Mouse (Mus musculus): Measurements from ENCODE around the gene Cdkn1a. TPM values are rescaled to one million over a fixed set of nuclear protein-coding genes. Genes with fewer than 3 reads are reported as not detected.
A peak's percentile ranks its signal among the peaks of the same experiment; 100 is the strongest.

The Cdkn1a gene
- polyA plus RNA-seq, 1 experiment from 2014 or later: 79.5 TPM

DNA sequence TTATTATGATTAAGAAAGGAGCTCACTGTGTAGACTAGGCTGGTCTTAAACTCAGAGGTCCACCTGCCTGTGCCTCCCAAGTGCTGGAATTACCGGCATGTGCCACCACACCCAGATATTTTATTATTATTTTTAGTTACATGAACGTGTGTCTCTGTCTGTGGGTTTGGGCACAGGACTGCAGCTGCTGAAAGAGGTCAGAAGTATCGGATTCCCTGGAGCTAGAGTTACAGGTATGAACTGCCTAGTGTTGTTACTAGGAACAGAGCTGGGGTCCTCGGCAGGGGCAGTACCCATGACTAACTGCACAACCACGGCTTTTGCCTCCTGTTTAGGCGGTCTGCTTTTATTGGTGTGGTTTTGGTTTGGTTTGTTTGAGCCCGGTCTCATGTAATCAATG lies 34.6 kb upstream of the Cdkn1a start:
- H3K4me2 ChIP-seq (replicated peaks): no peak overlapping the region
- DNase-seq (ENCODE audit: low spot score): no peak
- WGBS: 34% methylated on average over 7 of the region's 7 CpGs
- no peak overlapping the region for H3K27ac ChIP-seq
- no peak overlapping the region for H3K9ac ChIP-seq
- ATAC-seq (ENCODE audit: low FRiP score): no peak
- peaks cover 20% of the 10 kb centered on the region for H3K4me1 ChIP-seq (replicated peaks; ENCODE audit: control insufficient read depth, insufficient read depth, low read length)
- no peak overlapping the region for H3K4me3 ChIP-seq (replicated peaks; ENCODE audit: low read length)
- H3K36me3 ChIP-seq (replicated peaks; ENCODE audit: control insufficient read depth, insufficient read depth): no peaks in the 10 kb centered on the region
- H3K27me3 ChIP-seq (ENCODE audit: control insufficient read depth, insufficient read depth, low read length): no peaks in the 10 kb centered on the region
- H3K9me3 ChIP-seq (ENCODE audit: control insufficient read depth, low read length): no peaks in the 10 kb centered on the region

DNA sequence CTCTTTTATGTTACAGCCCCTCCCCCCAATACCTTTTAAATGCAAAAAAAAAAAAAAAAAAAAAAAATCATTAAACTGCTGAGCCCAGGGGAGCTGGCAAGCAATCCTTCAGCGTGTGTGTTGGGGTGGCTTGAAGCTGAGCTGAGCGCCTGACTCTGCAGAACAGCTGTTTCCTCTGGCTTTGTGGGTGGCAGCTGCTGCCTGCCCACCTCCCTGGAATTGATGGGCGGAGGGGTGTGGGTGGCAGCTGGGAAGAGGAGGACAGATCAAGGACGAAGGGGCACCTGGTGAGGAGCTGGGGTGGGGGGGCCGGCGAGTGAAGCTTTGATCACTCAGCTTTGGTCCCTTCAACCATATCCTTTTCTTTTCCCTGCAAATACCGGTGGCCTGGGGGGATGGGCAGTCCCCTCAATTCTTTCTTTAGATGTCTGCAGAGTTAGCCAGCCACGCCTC lies 34.1 kb upstream of the Cdkn1a start:
- no peak for ATAC-seq (ENCODE audit: low FRiP score)

DNA sequence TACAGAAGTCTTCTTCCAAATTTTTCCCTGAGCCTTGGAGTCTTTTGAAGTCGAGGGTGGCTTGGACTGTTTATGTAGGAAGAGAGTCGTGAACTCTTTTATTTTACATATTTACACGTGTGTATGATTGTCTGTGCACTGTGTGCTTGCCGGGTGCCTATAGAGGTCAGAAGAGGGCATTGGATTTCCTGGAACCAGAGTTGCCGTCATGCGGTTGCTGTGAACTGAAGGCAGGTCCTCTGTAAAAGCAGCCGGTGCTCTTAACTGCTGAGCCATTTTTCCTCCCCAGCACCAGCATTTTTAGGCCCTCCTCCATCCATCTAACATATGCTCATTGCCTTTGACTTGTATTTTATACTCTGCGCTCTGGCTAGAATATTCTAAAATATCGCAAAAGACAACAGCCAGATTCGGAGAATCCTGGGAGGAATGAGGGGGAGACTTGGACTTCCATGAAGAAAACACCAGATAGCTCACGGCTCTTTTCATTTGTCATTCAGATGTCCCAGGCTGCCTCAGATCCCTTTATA lies 33.4 kb upstream of the Cdkn1a start:
- H3K9me3 ChIP-seq (ENCODE audit: control insufficient read depth, low read length): no peaks in the 10 kb centered on the region
- no peak overlapping the region for H3K9ac ChIP-seq
- H3K4me2 ChIP-seq (replicated peaks): no peak overlapping the region
- H3K4me1 ChIP-seq (replicated peaks; ENCODE audit: control insufficient read depth, insufficient read depth, low read length): peaks cover 24% of the 10 kb centered on the region
- H3K36me3 ChIP-seq (replicated peaks; ENCODE audit: control insufficient read depth, insufficient read depth): no peaks in the 10 kb centered on the region
- no peak overlapping the region for H3K27ac ChIP-seq
- DNase-seq (ENCODE audit: low spot score) (no peak), ATAC-seq (ENCODE audit: low FRiP score) (no peak)
- no peak overlapping the region for H3K4me3 ChIP-seq (replicated peaks; ENCODE audit: low read length)
- no peaks in the 10 kb centered on the region for H3K27me3 ChIP-seq (ENCODE audit: control insufficient read depth, insufficient read depth, low read length)
- 83% methylated on average over 11 of the region's 11 CpGs for WGBS

More for the DNA sequence above, 34.1 kb upstream of the Cdkn1a start:
- Histone ChIP-seq H3K4me3 (replicated peaks; ENCODE audit: low read length) (no peak overlapping the region), H3K9ac (no peak overlapping the region), H3K9me3 (ENCODE audit: control insufficient read depth, low read length) (no peaks in the 10 kb centered on the region), H3K27ac (no peak overlapping the region), H3K36me3 (replicated peaks; ENCODE audit: control insufficient read depth, insufficient read depth) (no peaks in the 10 kb centered on the region), H3K27me3 (ENCODE audit: control insufficient read depth, insufficient read depth, low read length) (no peaks in the 10 kb centered on the region), H3K4me2 (replicated peaks) (no peak overlapping the region), H3K4me1 (replicated peaks; ENCODE audit: control insufficient read depth, insufficient read depth, low read length) (peaks cover 20% of the 10 kb centered on the region)
- DNase-seq (ENCODE audit: low spot score): no peak
- WGBS: 1% methylated on average over 8 of the region's 8 CpGs

DNA sequence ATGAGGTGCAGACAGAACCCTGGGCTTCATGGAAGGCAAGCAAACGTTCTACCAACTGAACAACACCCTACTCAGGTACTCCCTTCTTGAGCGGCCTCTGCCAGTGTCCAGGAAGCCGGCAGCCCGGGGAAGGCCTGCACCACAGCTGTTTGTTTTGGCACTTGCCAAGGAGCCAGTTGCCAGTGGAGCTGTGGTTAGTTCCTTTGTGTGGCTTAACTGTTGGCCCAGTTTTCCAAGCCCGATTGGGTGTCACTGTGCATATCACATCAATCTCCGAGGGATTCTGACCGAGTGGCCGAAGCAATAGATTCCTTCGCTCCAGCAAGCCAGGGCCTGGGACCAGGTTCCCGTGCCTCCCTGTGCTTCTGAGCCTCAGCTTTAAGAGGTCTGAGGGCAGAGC lies 32.8 kb upstream of the Cdkn1a start:
- ATAC-seq (ENCODE audit: low FRiP score) (no peak), DNase-seq (ENCODE audit: low spot score) (no peak)
- H3K9ac ChIP-seq: no peak overlapping the region
- no peaks in the 10 kb centered on the region for H3K9me3 ChIP-seq (ENCODE audit: control insufficient read depth, low read length)
- no peaks in the 10 kb centered on the region for H3K36me3 ChIP-seq (replicated peaks; ENCODE audit: control insufficient read depth, insufficient read depth)
- H3K27me3 ChIP-seq (ENCODE audit: control insufficient read depth, insufficient read depth, low read length): no peaks in the 10 kb centered on the region
- peaks cover 29% of the 10 kb centered on the region for H3K4me1 ChIP-seq (replicated peaks; ENCODE audit: control insufficient read depth, insufficient read depth, low read length)
- H3K4me2 ChIP-seq (replicated peaks): no peak overlapping the region
- WGBS: 67% methylated on average over 10 of the region's 10 CpGs
- H3K27ac ChIP-seq: no peak overlapping the region
- H3K4me3 ChIP-seq (replicated peaks; ENCODE audit: low read length): no peak overlapping the region

DNA sequence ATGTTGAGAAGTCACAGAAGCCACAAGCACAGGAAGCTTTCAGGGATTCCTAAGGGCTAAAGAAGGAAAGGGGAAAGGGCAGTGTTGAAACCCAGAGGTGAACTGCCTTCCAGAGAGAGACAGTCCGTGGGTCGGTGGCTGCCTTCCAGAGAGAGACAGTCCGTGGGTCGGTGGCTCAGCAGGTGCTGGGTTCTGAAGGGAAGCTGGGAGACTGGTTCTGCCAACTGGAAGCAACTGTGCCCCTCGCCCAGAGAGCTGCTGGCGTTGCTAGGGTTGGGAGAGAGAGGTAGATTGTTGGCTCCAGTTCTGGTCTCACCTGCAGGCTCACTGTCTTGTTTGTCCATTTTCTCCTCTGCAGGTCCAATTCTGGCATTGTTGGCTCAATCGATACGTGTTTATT lies 32.3 kb upstream of the Cdkn1a start:
- Histone ChIP-seq H3K27me3 (ENCODE audit: control insufficient read depth, insufficient read depth, low read length) (no peaks in the 10 kb centered on the region), H3K9me3 (ENCODE audit: control insufficient read depth, low read length) (no peaks in the 10 kb centered on the region), H3K36me3 (replicated peaks; ENCODE audit: control insufficient read depth, insufficient read depth) (no peaks in the 10 kb centered on the region), H3K4me3 (replicated peaks; ENCODE audit: low read length) (no peak overlapping the region), H3K4me1 (replicated peaks; ENCODE audit: control insufficient read depth, insufficient read depth, low read length) (peaks cover 29% of the 10 kb centered on the region), H3K4me2 (replicated peaks) (no peak overlapping the region), H3K27ac (no peak overlapping the region), H3K9ac (no peak overlapping the region)
- WGBS: 73% methylated on average over 8 of the region's 8 CpGs
- ATAC-seq (ENCODE audit: low FRiP score) (no peak), DNase-seq (ENCODE audit: low spot score) (no peak)

DNA sequence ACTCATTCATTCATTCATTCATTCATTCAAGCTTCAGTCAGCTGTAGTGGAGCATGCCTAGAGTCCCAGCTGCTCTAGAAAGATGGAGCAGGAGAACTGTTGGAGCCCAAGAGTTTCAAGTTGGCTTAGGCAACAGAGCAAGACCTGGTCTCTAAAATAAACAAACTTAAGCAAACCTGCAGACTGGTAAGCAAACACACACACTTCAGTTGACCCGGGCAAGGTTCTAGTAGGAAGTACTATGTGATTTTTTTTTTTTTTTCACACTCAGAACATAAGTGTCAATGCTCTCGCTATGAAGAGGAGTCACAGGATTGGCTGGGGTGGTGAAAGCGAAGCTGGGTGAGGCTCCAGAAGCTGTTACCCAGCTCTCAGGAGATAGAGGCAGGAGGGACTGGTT lies 31.2 kb upstream of the Cdkn1a start:
- Histone ChIP-seq H3K4me1 (replicated peaks; ENCODE audit: control insufficient read depth, insufficient read depth, low read length) (peaks cover 29% of the 10 kb centered on the region), H3K4me3 (replicated peaks; ENCODE audit: low read length) (no peak overlapping the region), H3K9me3 (ENCODE audit: control insufficient read depth, low read length) (no peaks in the 10 kb centered on the region), H3K27me3 (ENCODE audit: control insufficient read depth, insufficient read depth, low read length) (no peaks in the 10 kb centered on the region), H3K9ac (no peak overlapping the region), H3K4me2 (replicated peaks) (no peak overlapping the region), H3K27ac (no peak overlapping the region), H3K36me3 (replicated peaks; ENCODE audit: control insufficient read depth, insufficient read depth) (no peaks in the 10 kb centered on the region)
- DNase-seq (ENCODE audit: low spot score): no peak
- 89% methylated on average over 3 of the region's 3 CpGs for WGBS
- ATAC-seq (ENCODE audit: low FRiP score): no peak

DNA sequence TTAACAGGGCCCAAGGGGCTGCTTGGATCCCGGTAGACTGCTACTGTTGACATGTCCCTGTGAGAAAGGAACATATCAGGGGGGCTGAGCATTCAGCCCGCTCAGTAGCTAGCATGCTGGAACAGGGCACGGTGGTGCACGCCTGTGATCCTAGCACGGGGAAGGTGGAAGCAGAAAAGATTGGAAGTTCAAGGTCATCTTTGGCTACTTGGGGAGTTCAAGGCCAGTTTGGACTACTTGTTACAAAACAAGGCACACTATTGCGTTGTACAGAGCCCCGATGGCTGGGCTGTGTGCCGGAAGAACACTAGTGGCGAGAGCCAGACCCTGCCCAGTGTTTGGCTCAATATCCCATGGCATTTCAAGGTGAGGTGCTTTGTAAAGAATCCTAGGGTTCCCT lies 29.8 kb upstream of the Cdkn1a start:
- ATAC-seq (ENCODE audit: low FRiP score) (no peak), DNase-seq (ENCODE audit: low spot score) (no peak)
- H3K27ac ChIP-seq: no peak overlapping the region
- no peaks in the 10 kb centered on the region for H3K27me3 ChIP-seq (ENCODE audit: control insufficient read depth, insufficient read depth, low read length)
- no peaks in the 10 kb centered on the region for H3K36me3 ChIP-seq (replicated peaks; ENCODE audit: control insufficient read depth, insufficient read depth)
- H3K9ac ChIP-seq: no peak overlapping the region
- H3K9me3 ChIP-seq (ENCODE audit: control insufficient read depth, low read length): no peaks in the 10 kb centered on the region
- no peak overlapping the region for H3K4me3 ChIP-seq (replicated peaks; ENCODE audit: low read length)
- WGBS: 91% methylated on average over 9 of the region's 9 CpGs
- H3K4me1 ChIP-seq (replicated peaks; ENCODE audit: control insufficient read depth, insufficient read depth, low read length): peaks cover 29% of the 10 kb centered on the region
- no peak overlapping the region for H3K4me2 ChIP-seq (replicated peaks)

DNA sequence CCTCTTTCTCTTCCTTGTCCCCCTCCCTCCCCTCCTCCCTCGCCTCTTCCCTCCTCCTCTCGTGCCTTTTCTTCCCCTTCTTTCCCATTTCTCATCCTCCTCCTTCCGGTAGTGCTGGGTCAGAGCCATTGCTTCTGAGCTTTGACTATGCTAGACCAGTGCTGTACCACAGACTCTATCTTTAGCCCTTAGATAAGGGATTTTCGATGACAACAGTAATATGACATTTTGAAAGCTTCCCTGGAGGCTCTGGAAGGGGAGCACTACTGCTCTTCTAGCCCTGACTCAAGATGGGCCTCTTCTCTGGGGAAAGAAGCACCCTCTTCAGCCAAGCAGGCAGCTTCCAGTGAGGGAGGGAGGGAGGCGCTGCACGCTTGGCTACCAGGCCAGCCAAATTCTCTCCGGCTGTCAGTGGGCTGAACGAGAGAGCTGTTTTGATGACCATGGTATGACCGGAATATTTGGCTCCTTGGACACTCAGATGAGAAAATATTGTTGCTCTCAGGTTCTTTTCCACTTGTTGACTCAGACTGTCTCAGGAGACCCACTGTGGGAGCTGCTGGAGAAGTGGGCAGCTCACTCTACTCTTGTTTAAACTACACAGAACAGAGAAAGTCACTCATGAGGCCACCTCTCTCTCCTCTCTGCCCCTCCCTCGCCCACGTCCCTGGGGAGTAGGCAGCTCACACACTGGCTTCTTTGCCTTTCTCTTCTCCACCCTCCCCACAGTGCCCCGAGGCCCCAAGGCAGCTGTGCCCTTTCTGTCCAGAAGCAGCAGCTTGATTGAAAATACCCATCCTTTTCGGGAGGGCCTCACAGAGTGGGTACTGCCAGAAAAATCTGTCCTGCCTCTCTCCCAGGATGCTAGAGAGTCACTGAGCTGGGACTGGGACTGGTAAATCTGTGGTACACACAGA lies 28.4 kb upstream of the Cdkn1a start:
- ATAC-seq (ENCODE audit: low FRiP score): no peak
- Histone ChIP-seq H3K36me3 (replicated peaks; ENCODE audit: control insufficient read depth, insufficient read depth) (no peaks in the 10 kb centered on the region), H3K9ac (no peak overlapping the region)

DNA sequence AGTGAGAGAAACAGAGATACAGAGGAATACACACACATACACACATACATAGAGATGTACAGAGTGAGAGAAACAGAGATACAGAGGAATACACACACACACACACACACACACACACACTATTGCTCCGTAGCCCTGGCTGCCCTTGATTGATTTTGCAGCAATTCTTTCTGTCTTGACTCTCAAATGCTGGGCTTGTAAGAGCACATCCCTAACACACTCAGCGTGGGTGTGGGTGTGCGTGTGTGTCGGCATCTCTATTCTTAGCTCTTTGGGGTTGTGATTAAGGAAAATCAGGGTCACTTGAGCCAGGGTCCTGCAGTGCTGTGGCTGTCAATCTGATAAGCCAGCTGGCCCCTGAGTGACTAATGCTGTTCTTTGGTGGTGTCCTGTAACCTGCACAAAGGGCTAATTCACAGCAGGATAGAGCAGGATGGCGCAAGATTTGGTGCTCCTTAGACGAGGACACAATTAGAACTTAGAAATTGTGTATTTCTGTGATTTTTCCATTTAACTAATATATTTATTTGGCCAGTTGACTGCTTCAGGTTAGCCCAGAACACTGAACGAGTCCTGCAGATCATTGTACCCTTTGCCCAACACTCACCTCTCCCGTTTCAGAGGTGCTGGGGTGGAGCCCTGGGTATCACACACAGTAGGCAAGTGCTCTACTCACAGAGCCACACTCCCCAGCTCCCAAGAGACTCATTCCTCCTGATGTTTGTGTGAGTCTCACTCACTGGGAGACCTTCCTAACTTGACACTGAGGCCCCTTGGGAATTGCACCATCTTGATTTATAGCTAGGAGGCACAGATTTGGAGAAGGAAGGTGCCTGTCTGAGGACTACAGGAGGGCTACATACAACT lies 27.4 kb upstream of the Cdkn1a start:
- no peak for DNase-seq (ENCODE audit: low spot score)
- Histone ChIP-seq H3K27me3 (ENCODE audit: control insufficient read depth, insufficient read depth, low read length) (no peaks in the 10 kb centered on the region), H3K9me3 (ENCODE audit: control insufficient read depth, low read length) (no peaks in the 10 kb centered on the region), H3K4me2 (replicated peaks) (no peak overlapping the region), H3K27ac (no peak overlapping the region), H3K4me3 (replicated peaks; ENCODE audit: low read length) (no peak overlapping the region), H3K4me1 (replicated peaks; ENCODE audit: control insufficient read depth, insufficient read depth, low read length) (peaks cover 14% of the 10 kb centered on the region), H3K9ac (no peak overlapping the region), H3K36me3 (replicated peaks; ENCODE audit: control insufficient read depth, insufficient read depth) (no peaks in the 10 kb centered on the region)
- ATAC-seq (ENCODE audit: low FRiP score): no peak
- WGBS: 51% methylated on average over 8 of the region's 8 CpGs

More for the DNA sequence above, 28.4 kb upstream of the Cdkn1a start:
- no peaks in the 10 kb centered on the region for H3K27me3 ChIP-seq (ENCODE audit: control insufficient read depth, insufficient read depth, low read length)
- whole genome bisulfite sequencing: 42% methylated on average over 13 of the region's 13 CpGs
- no peak overlapping the region for H3K4me2 ChIP-seq (replicated peaks)
- 0 out of 2 replicates have a peak overlapping the region, but pooled peaks have one; percentile 4 for H3K27ac ChIP-seq
- no peak overlapping the region for H3K4me3 ChIP-seq (replicated peaks; ENCODE audit: low read length)
- H3K9me3 ChIP-seq (ENCODE audit: control insufficient read depth, low read length): no peaks in the 10 kb centered on the region
- peaks cover 17% of the 10 kb centered on the region for H3K4me1 ChIP-seq (replicated peaks; ENCODE audit: control insufficient read depth, insufficient read depth, low read length)
- no peak for DNase-seq (ENCODE audit: low spot score)

Measured in hindbrain, embryonic 14.5 days (tissue).